Mouse (Mus musculus): ENCODE measurements at regions not wholly inside any gene's neighbourhood (a gene's known extent, or its start where the extent isn't known, plus 50 kb on each side); places are given as distances from the start of the nearest gene placed in this dataset.
A peak's percentile ranks its signal among the peaks of the same experiment; 100 is the strongest.

- peak overlapping the region; percentile 29 for H3K4me3 ChIP-seq (replicated peaks; ENCODE audit: low read length)
- WGBS, result 14% methylated on average over 19 of the region's 19 CpGs
- DNase-seq (ENCODE audit: low spot score) (no peak), ATAC-seq (ENCODE audit: low FRiP score, low read depth) (no peak)
- H3K9me3 ChIP-seq (ENCODE audit: control insufficient read depth, low read length), result no peaks in the 10 kb centered on the region
- no peak overlapping the region for H3K27ac ChIP-seq (replicated peaks; ENCODE audit: low read depth, low read length)
- H3K4me1 ChIP-seq (ENCODE audit: control insufficient read depth, insufficient read depth, low read length), result peaks cover 6% of the 10 kb centered on the region
- peak overlapping the region; percentile 43 for H3K4me2 ChIP-seq (replicated peaks; ENCODE audit: low read depth, low read length, severe bottlenecking)
- 0 out of 2 replicates have a peak overlapping the region, but pooled peaks have one; percentile 32 for H3K9ac ChIP-seq (ENCODE audit: low read depth, low read length, severe bottlenecking)
- H3K27me3 ChIP-seq (ENCODE audit: control insufficient read depth, insufficient read depth, low read length), result 0 out of 2 replicates have a peak, but pooled peaks cover 6% of the 10 kb centered on the region
- TF ChIP-seq POLR2A (IDR thresholded peaks at IDR 0.05; ENCODE audit: borderline replicate concordance, extremely low read depth, insufficient read depth, insufficient read length), result no peak
- no peaks in the 10 kb centered on the region for H3K36me3 ChIP-seq (ENCODE audit: control insufficient read depth, insufficient read depth, low read length)
Measured at GRCm38 (mm10) chr2:147876708-147877542, 169.8 kb downstream of the Foxa2 start.

- TF ChIP-seq POLR2A (IDR thresholded peaks at IDR 0.05; ENCODE audit: borderline replicate concordance, extremely low read depth, insufficient read depth, insufficient read length), result no peak
- Histone ChIP-seq H3K4me2 (replicated peaks; ENCODE audit: low read depth, low read length, severe bottlenecking) (no peak overlapping the region), H3K9me3 (ENCODE audit: control insufficient read depth, low read length) (no peaks in the 10 kb centered on the region), H3K4me3 (replicated peaks; ENCODE audit: low read length) (no peak overlapping the region), H3K27ac (replicated peaks; ENCODE audit: low read depth, low read length) (no peak overlapping the region), H3K9ac (ENCODE audit: low read depth, low read length, severe bottlenecking) (no peak overlapping the region), H3K4me1 (ENCODE audit: control insufficient read depth, insufficient read depth, low read length) (peaks cover 6% of the 10 kb centered on the region), H3K36me3 (ENCODE audit: control insufficient read depth, insufficient read depth, low read length) (no peaks in the 10 kb centered on the region), H3K27me3 (ENCODE audit: control insufficient read depth, insufficient read depth, low read length) (0 out of 2 replicates have a peak, but pooled peaks cover 2% of the 10 kb centered on the region)
- DNase-seq (ENCODE audit: low spot score) (no peak), ATAC-seq (ENCODE audit: low FRiP score, low read depth) (no peak)
- WGBS, result 83% methylated on average over 3 of the region's 3 CpGs
Measured at GRCm38 (mm10) chr2:147872972-147873371, 173.8 kb downstream of the Foxa2 start.

- Histone ChIP-seq H3K4me2 (replicated peaks; ENCODE audit: low read depth, low read length, severe bottlenecking) (no peak overlapping the region), H3K27ac (replicated peaks; ENCODE audit: low read depth, low read length) (no peak overlapping the region), H3K9ac (ENCODE audit: low read depth, low read length, severe bottlenecking) (no peak overlapping the region), H3K27me3 (ENCODE audit: control insufficient read depth, insufficient read depth, low read length) (no peaks in the 10 kb centered on the region), H3K9me3 (ENCODE audit: control insufficient read depth, low read length) (no peaks in the 10 kb centered on the region), H3K36me3 (ENCODE audit: control insufficient read depth, insufficient read depth, low read length) (no peaks in the 10 kb centered on the region), H3K4me1 (ENCODE audit: control insufficient read depth, insufficient read depth, low read length) (no peaks in the 10 kb centered on the region), H3K4me3 (replicated peaks; ENCODE audit: low read length) (no peak overlapping the region)
- 84% methylated on average over 6 of the region's 6 CpGs for WGBS
- TF ChIP-seq POLR2A (IDR thresholded peaks at IDR 0.05; ENCODE audit: borderline replicate concordance, extremely low read depth, insufficient read depth, insufficient read length), result no peak
- DNase-seq (ENCODE audit: low spot score) (no peak), ATAC-seq (ENCODE audit: low FRiP score, low read depth) (no peak)
Measured at GRCm38 (mm10) chr2:147851186-147851802, 195.5 kb downstream of the Foxa2 start.

GRCm38 (mm10) chr2:147846968-147847749 is 199.6 kb downstream of the Foxa2 start:
- WGBS, result 27% methylated on average over 10 of the region's 10 CpGs
- Histone ChIP-seq H3K9me3 (ENCODE audit: control insufficient read depth, low read length) (no peaks in the 10 kb centered on the region), H3K9ac (ENCODE audit: low read depth, low read length, severe bottlenecking) (no peak overlapping the region), H3K27me3 (ENCODE audit: control insufficient read depth, insufficient read depth, low read length) (no peaks in the 10 kb centered on the region), H3K27ac (replicated peaks; ENCODE audit: low read depth, low read length) (no peak overlapping the region), H3K4me1 (ENCODE audit: control insufficient read depth, insufficient read depth, low read length) (no peaks in the 10 kb centered on the region), H3K4me2 (replicated peaks; ENCODE audit: low read depth, low read length, severe bottlenecking) (no peak overlapping the region), H3K36me3 (ENCODE audit: control insufficient read depth, insufficient read depth, low read length) (no peaks in the 10 kb centered on the region), H3K4me3 (replicated peaks; ENCODE audit: low read length) (no peak overlapping the region)
- DNase-seq (ENCODE audit: low spot score), result peak; percentile 23
- ATAC-seq (ENCODE audit: low FRiP score, low read depth), result no peak
- no peak for TF ChIP-seq POLR2A (IDR thresholded peaks at IDR 0.05; ENCODE audit: borderline replicate concordance, extremely low read depth, insufficient read depth, insufficient read length)

- Histone ChIP-seq H3K9ac (ENCODE audit: low read depth, low read length, severe bottlenecking) (no peak overlapping the region), H3K27ac (replicated peaks; ENCODE audit: low read depth, low read length) (no peak overlapping the region), H3K4me3 (replicated peaks; ENCODE audit: low read length) (no peak overlapping the region), H3K27me3 (ENCODE audit: control insufficient read depth, insufficient read depth, low read length) (no peaks in the 10 kb centered on the region), H3K36me3 (ENCODE audit: control insufficient read depth, insufficient read depth, low read length) (no peaks in the 10 kb centered on the region), H3K4me1 (ENCODE audit: control insufficient read depth, insufficient read depth, low read length) (no peaks in the 10 kb centered on the region), H3K4me2 (replicated peaks; ENCODE audit: low read depth, low read length, severe bottlenecking) (no peak overlapping the region), H3K9me3 (ENCODE audit: control insufficient read depth, low read length) (no peaks in the 10 kb centered on the region)
- ATAC-seq (ENCODE audit: low FRiP score, low read depth) (no peak), DNase-seq (ENCODE audit: low spot score) (no peak)
- no peak for TF ChIP-seq POLR2A (IDR thresholded peaks at IDR 0.05; ENCODE audit: borderline replicate concordance, extremely low read depth, insufficient read depth, insufficient read length)
- 52% methylated on average over 1 of the region's 1 CpGs for WGBS
Measured at GRCm38 (mm10) chr2:147845256-147845655, 201.5 kb downstream of the Foxa2 start.

Measured in limb, embryonic 14.5 days (tissue).